Mouse (Mus musculus) liver, adult 2 months (tissue): ENCODE data around the gene Rnf145.

Source experiments
- CTCF ChIP-seq: fragments of 200-500 bp; IDR thresholded peaks from 2 replicates; pipeline ENCODE4 v1.5.1; 2011; ENCODE audit warnings: low read depth, low read length, control low read depth
- POLR2A ChIP-seq: fragments of 200-500 bp; IDR thresholded peaks from 2 replicates; pipeline ENCODE4 v1.6.1; 2011; ENCODE audit warnings: low read length, control low read depth; ENCODE audit not compliant: insufficient read depth; ENCODE audit errors: extremely low read depth

- TF ChIP-seq CTCF (no peak), POLR2A (no peak)
Measured at GRCm38 (mm10) chr11:44514666-44515065, 4.1 kb upstream of the Rnf145 start.
